Mouse (Mus musculus): ENCODE measurements around the gene N4bp1.

The N4bp1 gene

GRCm38 (mm10) chr8:86819426-86819825 is 65.6 kb downstream of the N4bp1 start:
- DNase-seq, result no peak

- no peak for DNase-seq
These were observed 75.8 kb downstream of the N4bp1 start for GRCm38 (mm10) chr8:86808990-86809960.

DNA sequence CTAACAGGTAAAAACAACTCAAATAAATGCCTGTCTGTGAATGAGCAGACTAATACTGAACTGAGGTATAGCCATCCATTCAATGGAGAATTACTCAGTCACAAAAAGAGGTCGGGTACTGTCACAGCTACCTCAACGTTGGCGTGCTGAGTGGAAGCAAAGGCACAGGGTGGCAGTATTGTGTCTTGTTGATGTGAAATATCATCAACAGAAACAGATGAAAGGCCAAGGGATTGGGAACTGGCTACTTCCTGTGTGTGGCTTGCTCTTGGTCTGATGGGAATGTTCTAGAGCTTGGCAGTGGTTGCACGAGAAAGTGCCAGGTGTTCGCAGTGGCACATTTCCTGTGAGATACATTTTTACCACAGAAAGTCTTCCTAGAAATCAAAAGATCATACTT is 76.8 kb downstream of the N4bp1 start:
- peak; percentile 13 to 27 for DNase-seq

DNA sequence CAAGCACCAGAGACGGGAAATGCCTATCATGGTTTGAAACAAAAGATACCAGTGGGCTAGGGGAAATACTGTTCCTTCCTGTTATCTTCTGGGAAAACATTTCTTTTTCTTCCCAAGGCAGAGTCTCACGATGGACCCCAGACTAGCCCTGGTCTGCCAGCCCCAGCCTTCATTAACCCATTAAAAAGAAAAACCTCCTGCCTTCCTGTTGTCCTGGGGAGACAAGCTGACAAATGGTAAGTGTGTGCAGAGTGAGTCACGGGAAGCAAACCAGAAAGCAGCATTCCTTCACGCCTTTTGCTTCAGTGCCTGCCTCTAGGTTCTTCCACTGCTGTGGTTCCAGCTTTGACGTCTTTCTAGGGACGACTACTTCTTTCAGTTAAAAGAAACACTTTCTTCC is 83.1 kb downstream of the N4bp1 start:
- no peak for DNase-seq

GRCm38 (mm10) chr8:86800966-86801365 is 84.1 kb downstream of the N4bp1 start:
- no peak for DNase-seq

DNA sequence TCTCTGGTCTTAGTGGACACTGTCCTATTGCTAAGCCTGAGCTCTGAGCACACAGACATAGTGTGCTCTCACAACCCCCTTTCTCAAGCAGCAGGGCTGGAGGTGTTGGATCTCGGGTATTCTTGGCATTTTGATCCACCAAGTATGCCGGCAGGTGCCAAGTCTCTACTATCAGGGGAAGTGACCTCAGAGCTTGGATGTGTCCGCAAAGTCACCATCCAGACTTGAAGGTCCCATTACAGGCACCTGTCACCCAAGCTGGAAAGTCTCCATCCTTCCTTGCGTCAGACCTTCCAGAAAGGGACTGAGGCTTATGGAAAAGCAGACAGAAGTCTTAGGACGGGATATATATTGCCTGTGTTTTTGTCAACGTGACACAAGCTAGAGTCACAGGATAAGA is 86.9 kb downstream of the N4bp1 start:
- DNase-seq, result no peak

DNA sequence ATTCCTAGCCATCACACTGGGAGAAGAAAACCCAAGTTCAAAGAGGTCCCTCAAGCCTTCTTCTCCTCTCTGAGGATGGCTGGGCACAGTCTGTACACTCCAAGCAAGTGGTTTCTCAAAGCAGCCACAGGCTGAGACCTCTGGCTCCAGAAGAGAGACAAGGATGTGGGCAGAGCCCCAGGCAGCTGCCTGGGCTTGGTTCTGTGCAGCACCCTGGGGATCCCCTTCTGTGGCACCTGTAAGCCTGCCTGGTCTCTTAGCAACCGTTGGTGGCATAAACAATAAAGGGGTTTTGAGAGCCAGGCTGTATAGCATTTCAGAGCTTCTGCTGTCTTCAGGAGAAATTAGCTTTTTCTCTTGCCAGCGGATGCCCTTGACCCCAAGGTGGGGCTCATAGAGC is 87.4 kb downstream of the N4bp1 start:
- DNase-seq, result peak in 1 of 2 experiments; percentile 13

DNA sequence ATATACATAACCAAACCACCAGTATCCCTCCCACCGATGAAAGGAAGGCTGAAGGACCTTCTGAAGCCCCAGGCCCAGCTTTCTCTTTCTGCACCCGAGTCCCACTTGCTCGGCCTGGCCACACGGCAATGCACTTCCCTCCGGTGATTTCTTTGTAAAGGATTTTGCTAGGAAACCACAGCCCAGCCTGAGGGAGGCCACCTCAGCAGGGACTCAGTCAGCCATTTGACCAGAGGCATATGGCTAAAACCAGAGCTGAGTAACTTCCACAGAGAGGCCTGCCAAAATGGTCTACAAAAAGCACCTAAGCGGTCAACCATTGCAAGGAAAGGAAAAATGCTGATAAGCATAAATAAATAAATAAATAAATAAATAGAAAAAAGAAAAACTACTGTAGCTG is 90.3 kb downstream of the N4bp1 start:
- DNase-seq, result no peak

- no peak for DNase-seq
These were observed 93.5 kb downstream of the N4bp1 start for GRCm38 (mm10) chr8:86791542-86791941.

GRCm38 (mm10) chr8:86789576-86789975 is 95.5 kb downstream of the N4bp1 start:
- DNase-seq, result no peak

- DNase-seq, result peak; percentile 48 to 61
These were observed 97.1 kb downstream of the N4bp1 start for GRCm38 (mm10) chr8:86787891-86788420.

- no peak for DNase-seq
These were observed 98.6 kb downstream of the N4bp1 start for GRCm38 (mm10) chr8:86786498-86786897.

GRCm38 (mm10) chr8:86781094-86781493 is 104.0 kb downstream of the N4bp1 start:
- no peak for DNase-seq

DNA sequence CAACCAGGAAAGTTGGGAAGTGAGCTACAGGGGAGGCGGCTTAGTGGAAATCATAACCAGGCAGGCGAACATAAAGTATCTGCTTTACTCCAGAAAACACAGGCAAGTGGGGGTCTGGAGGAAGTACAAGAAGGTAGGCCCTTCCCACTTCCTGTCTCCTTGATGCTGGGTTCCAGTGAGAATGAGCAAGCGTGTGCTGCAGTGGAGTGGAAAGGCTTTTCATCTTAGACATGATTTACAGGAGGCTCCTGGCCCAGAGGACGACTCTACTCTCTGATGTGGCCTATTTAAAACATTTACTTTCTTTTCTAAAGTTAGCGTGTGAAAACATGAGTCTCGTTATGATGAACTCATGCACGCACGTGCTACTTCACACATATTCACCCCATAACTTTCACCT is 105.9 kb downstream of the N4bp1 start:
- DNase-seq, result no peak

DNA sequence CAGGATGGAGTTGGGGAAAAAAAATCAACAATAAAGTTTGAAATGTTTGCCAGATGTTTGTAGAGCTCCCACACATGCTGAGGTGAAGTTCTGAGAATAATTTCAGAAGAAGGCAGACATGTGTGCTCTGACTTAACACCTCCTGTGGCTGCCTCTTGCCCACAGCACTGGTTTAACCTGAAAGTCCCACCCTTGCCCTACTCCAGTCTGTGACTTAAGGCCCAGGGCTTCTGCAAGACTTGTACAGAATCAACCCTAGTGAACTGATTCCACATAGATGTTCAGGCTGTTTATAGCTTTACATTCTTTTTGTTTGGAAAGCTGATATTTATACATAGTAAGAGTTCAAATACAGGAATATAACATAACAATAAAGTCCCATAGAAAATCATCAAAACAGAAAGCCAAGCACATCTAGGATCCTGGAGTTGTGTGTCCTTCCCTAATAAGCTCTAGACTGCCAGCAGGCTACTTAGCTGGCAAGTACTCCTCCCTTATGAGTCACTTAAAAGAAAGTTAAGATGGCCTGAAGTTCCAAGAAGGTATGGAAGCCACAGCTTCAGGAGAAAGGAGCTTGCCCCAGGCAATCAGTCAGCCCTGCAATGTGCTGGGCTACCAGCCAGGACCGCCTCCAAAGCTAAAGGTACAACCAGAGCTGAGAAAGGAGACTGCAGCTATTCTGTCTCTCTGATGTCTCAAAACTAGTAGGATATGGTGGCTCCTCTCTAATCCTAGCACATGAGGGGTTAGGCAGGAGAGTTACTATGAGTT is 114.9 kb downstream of the N4bp1 start:
- no peak for DNase-seq

DNA sequence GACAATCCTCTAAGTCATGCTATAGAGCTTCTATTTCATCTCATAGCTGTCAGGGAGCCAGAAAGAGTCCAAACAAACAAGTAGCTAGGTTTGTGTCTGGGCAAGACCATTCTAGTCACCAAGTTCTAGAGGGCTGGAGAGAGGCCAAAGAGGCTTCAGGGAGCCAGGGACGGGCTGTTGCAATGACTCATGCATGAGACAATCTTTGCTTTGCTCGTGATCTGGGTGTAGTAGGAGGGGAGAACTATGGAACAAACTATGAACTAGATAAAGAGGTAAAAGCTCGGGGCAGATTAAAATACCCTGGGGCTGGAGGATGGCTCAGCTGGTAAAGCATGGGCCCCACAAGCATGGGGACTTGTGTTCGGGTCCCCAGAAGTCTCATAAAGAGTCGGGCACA is 116.6 kb downstream of the N4bp1 start:
- peak; percentile 32 to 44 for DNase-seq

DNA sequence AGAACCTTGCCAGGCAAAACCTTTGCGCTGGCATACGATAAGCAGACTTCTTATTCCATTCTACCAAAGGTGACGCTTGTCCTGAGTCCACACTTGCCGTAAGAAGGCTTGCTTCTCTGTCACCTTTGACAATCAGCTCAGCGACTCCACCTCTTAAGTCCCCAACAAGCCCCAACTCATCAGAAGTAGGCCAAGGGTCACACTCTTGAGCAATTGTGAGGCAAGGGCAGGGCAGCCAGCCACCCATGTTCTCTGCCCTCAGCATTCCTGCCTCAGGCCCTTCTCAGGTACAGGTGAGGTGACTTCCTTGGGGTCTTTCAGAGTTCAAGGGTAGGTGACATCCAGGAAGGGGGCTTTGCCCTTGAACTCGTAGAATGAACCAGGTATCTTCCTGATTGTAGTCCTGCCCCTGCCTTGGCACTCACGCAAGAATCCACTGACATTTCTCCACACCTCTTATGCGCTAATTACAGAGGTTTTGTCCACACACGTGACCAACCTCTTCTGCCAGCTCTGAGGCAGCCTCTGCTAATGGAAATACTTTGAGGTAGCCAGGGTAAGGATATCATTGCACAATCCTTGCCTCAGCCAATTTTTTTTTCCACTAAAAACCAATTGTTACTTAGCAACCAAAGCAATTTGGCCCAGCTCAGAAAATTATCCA is 118.4 kb downstream of the N4bp1 start:
- no peak for DNase-seq

DNA sequence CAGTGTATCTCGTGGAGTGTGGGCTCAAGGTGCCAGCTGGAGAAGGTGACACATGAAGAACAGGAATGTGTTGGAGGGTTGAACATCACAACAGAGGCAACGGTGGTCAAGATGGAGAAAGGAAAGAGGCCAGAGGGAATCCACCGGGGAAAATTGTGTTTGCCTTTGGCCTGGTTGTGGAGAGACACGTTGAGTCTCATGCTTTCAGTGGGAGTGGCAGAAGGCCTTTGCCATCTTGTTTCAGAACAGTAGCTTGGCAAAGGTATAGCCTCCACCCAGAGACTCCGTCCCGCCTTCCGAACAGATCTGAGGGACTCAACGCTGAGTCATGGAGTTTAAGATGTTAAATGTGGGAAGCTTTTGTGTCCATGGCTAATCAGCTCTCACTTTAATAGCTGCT is 119.4 kb downstream of the N4bp1 start:
- no peak for DNase-seq

GRCm38 (mm10) chr8:86765155-86765554 is 119.9 kb downstream of the N4bp1 start:
- DNase-seq, result no peak

DNA sequence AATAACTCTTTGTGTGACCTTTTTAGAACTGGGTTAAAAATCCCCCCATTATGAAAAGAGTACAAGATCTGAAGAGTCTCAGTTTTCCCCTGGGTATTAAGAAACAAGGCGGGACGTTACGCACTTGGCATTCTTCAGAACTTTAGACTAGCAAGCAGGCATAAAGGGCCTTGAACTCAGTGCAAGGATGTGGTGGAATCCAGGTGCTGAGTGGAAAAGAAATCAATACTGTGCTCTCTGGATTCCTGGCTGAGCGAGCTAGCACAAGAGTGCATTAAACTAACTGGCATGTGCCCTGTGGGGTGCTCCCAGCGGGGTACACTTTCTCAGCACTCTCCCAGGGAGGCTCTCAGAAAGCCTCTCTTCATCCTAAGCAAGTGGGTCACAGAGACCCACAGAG is 122.3 kb downstream of the N4bp1 start:
- DNase-seq, result no peak

DNA sequence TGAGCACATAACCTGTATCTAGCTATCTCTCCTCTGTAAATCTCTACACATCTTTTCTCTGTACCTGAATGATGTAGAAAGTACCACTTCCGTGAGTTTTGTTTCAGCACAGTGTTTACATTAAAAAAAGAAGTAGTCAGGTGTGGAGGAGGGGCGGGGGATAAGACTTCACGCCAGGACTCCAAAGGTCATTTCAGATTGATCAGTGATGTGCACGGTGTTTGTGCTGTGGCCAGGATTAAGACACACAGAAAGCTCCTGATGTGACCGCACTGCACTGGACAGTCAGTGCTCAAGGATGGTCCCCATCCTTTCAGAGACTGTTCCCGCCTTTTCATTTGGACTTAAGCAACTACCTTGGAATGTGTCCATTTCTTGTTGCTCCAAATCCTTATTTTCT is 124.3 kb downstream of the N4bp1 start:
- no peak for DNase-seq

- no peak for DNase-seq
These were observed 126.0 kb downstream of the N4bp1 start for GRCm38 (mm10) chr8:86759090-86759491.

DNA sequence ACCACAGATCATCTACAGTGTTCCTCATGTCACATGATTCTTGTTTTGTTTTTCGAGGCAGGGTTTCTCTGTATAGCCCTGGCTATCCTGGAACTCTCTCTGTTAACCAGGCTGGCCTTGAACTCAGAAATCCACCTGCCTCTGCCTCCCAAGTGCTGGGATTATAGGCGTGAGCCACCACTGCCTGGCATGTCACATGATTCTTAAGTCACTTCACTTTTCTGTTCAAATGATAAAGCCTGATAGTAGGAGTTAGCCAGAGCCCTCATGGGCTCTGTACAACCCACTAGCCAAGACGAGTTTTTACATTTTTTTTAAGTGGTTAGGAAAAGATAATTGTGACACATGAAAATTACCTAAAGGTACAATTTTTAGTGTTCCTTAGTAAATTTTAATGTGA is 126.4 kb downstream of the N4bp1 start:
- DNase-seq, result no peak
